Mouse (Mus musculus) myocyte (in vitro differentiated cells): ENCODE measurements around the gene Pbp2.

Source experiments
- CEBPB ChIP-seq: IDR thresholded peaks from 2 replicates; pipeline ENCODE4 v1.6.1; 2011; ENCODE audit warnings: mild to moderate bottlenecking, moderate library complexity; ENCODE audit not compliant: poor library complexity, insufficient read depth, severe bottlenecking
- MAX ChIP-seq: IDR thresholded peaks from one replicate; pipeline ENCODE4 v1.6.1; 2011; ENCODE audit warnings: low read depth, mild to moderate bottlenecking, control low read depth
- MYOG ChIP-seq, 3 experiments: IDR thresholded peaks; one replicate each; pipeline ENCODE4 v1.6.1; 2011; ENCODE audit warnings: control low read depth in 2 of 3, low read depth in 2 of 3, mild to moderate bottlenecking in 2 of 3; ENCODE audit not compliant: insufficient read length in 2 of 3, control insufficient read depth in 1 of 3, insufficient read depth in 1 of 3
- POLR2A ChIP-seq: IDR thresholded peaks from one replicate; pipeline ENCODE4 v1.6.1; 2011; ENCODE audit warnings: low read depth, mild to moderate bottlenecking, control low read depth, moderate library complexity; ENCODE audit not compliant: insufficient read length
- REST ChIP-seq: IDR thresholded peaks from one replicate; pipeline ENCODE4 v1.6.1; 2011; ENCODE audit warnings: mild to moderate bottlenecking, control low read depth, moderate library complexity; ENCODE audit not compliant: insufficient read depth, insufficient read length
- TCF12 ChIP-seq: IDR thresholded peaks from one replicate; pipeline ENCODE4 v1.6.1; 2011; ENCODE audit warnings: mild to moderate bottlenecking, control low read depth; ENCODE audit not compliant: poor library complexity, insufficient read depth, severe bottlenecking
- TCF3 ChIP-seq: IDR thresholded peaks from one replicate; pipeline ENCODE4 v1.6.1; 2011; ENCODE audit warnings: low read depth, control low read depth; ENCODE audit not compliant: insufficient read length
- USF1 ChIP-seq: IDR thresholded peaks from one replicate; pipeline ENCODE4 v1.6.1; 2011; ENCODE audit warnings: low read depth, mild to moderate bottlenecking, control low read depth, moderate library complexity

GRCm38 (mm10) chr6:135267221-135267620 lies 43.0 kb downstream of the Pbp2 start:
- TF ChIP-seq TCF3, result no peak
- no peak for TF ChIP-seq POLR2A
- TF ChIP-seq TCF12, result no peak
- no peak for TF ChIP-seq USF1
- no peak for TF ChIP-seq MYOG (IDR thresholded peaks at IDR 0.05; ENCODE audit: control insufficient read depth in 1 of 3, insufficient read depth in 1 of 3, insufficient read length in 2 of 3, low read depth in 2 of 3)
- TF ChIP-seq CEBPB, result no peak
- TF ChIP-seq MAX, result no peak
- TF ChIP-seq REST, result no peak
